In the genomic region with DNA sequence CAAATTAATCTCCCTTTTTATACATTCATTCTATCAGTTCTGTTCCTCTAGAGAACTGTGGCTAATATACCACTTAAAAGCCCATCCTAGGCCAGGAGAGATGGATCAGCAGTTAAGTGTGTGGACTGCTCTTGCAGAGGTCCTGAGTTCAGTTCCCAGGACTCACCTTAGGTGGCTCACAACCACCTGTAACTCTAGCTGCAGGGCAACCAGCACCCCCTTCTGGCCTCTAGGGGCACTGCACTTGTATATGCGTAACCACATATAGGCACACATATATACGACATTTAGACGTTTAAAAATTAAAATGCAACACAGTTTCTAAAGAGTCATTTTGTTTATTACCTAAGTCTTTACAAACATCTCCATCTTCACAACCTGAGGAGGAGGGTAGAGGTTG, we compare ENCODE assay signal across 13 mouse cellular contexts.
A peak's percentile ranks its signal among the peaks of the same experiment; 100 is the strongest.
DNase-seq lines count a peak whose midpoint lies in the region; ATAC-seq and TF ChIP-seq lines count a peak whose summit lies in the region.
"Had no signal": no experiment of that assay in that cellular context is flagged by ENCODE, and none has a peak within 500 bp of the region (broad histone marks: within the 10 kb centered on the region; RNA-seq: fewer than 3 reads in every experiment).

No protein-coding gene starts in this region.

- no peak overlapping the region for H3K4me2 ChIP-seq in kidney, postnatal 0 days (ENCODE audit: low read length)
- no peak overlapping the region for H3K4me2 ChIP-seq in kidney, embryonic 16.5 days (replicated peaks; ENCODE audit: low read depth, low read length)
- H3K4me2 ChIP-seq: heart, embryonic 11.5 days; hindbrain, embryonic 14.5 days; limb, embryonic 15.5 days had no signal

- H3K27me3 ChIP-seq in kidney, postnatal 0 days (ENCODE audit: insufficient read depth, low read length) = no peaks in the 10 kb centered on the region
- H3K27me3 ChIP-seq in kidney, embryonic 16.5 days (ENCODE audit: insufficient read depth, low read length) = no peaks in the 10 kb centered on the region
- H3K27me3 ChIP-seq: CH12.LX; limb, embryonic 15.5 days; megakaryocyte, embryonic 14.5 days had no signal

- H3K4me3 ChIP-seq in kidney, postnatal 0 days (replicated peaks; ENCODE audit: low read depth, low read length) = no peak overlapping the region
- H3K4me3 ChIP-seq in kidney, embryonic 16.5 days (ENCODE audit: low read length) = no peak overlapping the region
- H3K4me3 ChIP-seq: limb, embryonic 15.5 days; megakaryocyte, embryonic 14.5 days had no signal

- 92% methylated on average over 3 of the region's 3 CpGs for WGBS in kidney, postnatal 0 days
- 94% methylated on average over 3 of the region's 3 CpGs for WGBS in kidney, embryonic 16.5 days

- no peaks in the 10 kb centered on the region for H3K9me3 ChIP-seq in kidney, postnatal 0 days (replicated peaks; ENCODE audit: low read length)
- no peaks in the 10 kb centered on the region for H3K9me3 ChIP-seq in kidney, embryonic 16.5 days (ENCODE audit: low read length)
- H3K9me3 ChIP-seq: limb, embryonic 15.5 days had no signal

- TF ChIP-seq CTCF in kidney, postnatal 0 days (IDR thresholded peaks at IDR 0.05; ENCODE audit: low read depth) = peak; percentile 39; the same call in 1 of the 2 replicates

- H3K9ac ChIP-seq in kidney, postnatal 0 days (ENCODE audit: low read depth, low read length) = no peak overlapping the region
- H3K9ac ChIP-seq in kidney, embryonic 16.5 days (replicated peaks; ENCODE audit: low read length) = no peak overlapping the region
- H3K9ac ChIP-seq: hindbrain, embryonic 14.5 days; limb, embryonic 15.5 days had no signal

- no peaks in the 10 kb centered on the region for H3K36me3 ChIP-seq in kidney, postnatal 0 days (ENCODE audit: insufficient read depth, low read length)
- no peaks in the 10 kb centered on the region for H3K36me3 ChIP-seq in kidney, embryonic 16.5 days (ENCODE audit: insufficient read depth, low read length)
- H3K36me3 ChIP-seq: limb, embryonic 15.5 days had no signal

- no peak overlapping the region for H3K27ac ChIP-seq in kidney, postnatal 0 days
- H3K27ac ChIP-seq in kidney, embryonic 16.5 days (ENCODE audit: low read length) = no peak overlapping the region
- H3K27ac ChIP-seq: limb, embryonic 15.5 days had no signal

- DNase-seq in kidney, postnatal 0 days (ENCODE audit: low spot score) = no peak
- DNase-seq in thymus, postnatal 14 days = peak; percentile 25
- DNase-seq in thymus, postnatal 10 days (ENCODE audit: low spot score in 2 of 2) = no peak
- DNase-seq in c-Kit-positive CD71-negative TER-119-negative erythroid progenitor cells, embryonic 14.5 days (ENCODE audit: low read depth) = peak; percentile 6
- no peak for DNase-seq in adrenal gland, adult 8-10 months
- no peak for DNase-seq in adipocyte (ENCODE audit: low spot score)
- DNase-seq: kidney, postnatal 25 days had no signal

- H3K4me1 ChIP-seq in kidney, postnatal 0 days (replicated peaks; ENCODE audit: insufficient read depth, low read length) = no peaks in the 10 kb centered on the region
- 0 out of 2 replicates have a peak, but pooled peaks cover 4% of the 10 kb centered on the region for H3K4me1 ChIP-seq in kidney, embryonic 16.5 days (ENCODE audit: insufficient read depth, low read length)
- H3K4me1 ChIP-seq: megakaryocyte, embryonic 14.5 days had no signal

- ATAC-seq in kidney, postnatal 0 days (replicated peaks; ENCODE audit: low FRiP score, low read depth) = no peak
- no peak for ATAC-seq in kidney, embryonic 16.5 days (ENCODE audit: low FRiP score, low TSS enrichment)

Comparison
In these comparisons a context has a peak if more than half of its experiments do, and no peak if none do; other contexts are left out.
1. DNase-seq: peak in thymus, postnatal 14 days (single experiment) and c-Kit-positive CD71-negative TER-119-negative erythroid progenitor cells, embryonic 14.5 days (single experiment); none in kidney, postnatal 0 days (single experiment), thymus, postnatal 10 days (0 of 2), adrenal gland, adult 8-10 months (single experiment) and adipocyte (single experiment).